Mouse (Mus musculus) heart, embryonic 16.5 days (tissue): ENCODE results near the gene Ercc6l2. TPM values are rescaled to one million over a fixed set of nuclear protein-coding genes. Genes with fewer than 3 reads are reported as not detected.

Source experiments
- ATAC-seq: fragments of 200-750 bp; cut with Nextera tagmentation; replicated peaks from 2 replicates; pipeline ENCODE4 v1.8.0; 2017; ENCODE audit warnings: moderate number of reproducible peaks; ENCODE audit not compliant: insufficient read depth, low FRiP score; ENCODE audit errors: extremely low read depth
- H3K27ac ChIP-seq: fragments of 300-500 bp; sonication (generic); 2 replicates; pipeline ENCODE4 v1.5.1; 2014; ENCODE audit warnings: mild to moderate bottlenecking, low read length, control low read depth, moderate library complexity
- H3K27me3 ChIP-seq: fragments of 300-500 bp; sonication (generic); 2 replicates; pipeline ENCODE4 v1.6.1; 2014; ENCODE audit warnings: low read length, mixed read lengths; ENCODE audit not compliant: control insufficient read depth, insufficient read depth
- H3K36me3 ChIP-seq: fragments of 300-500 bp; sonication (generic); 2 replicates; pipeline ENCODE4 v1.6.1; 2014; ENCODE audit not compliant: control insufficient read depth, insufficient read depth
- H3K4me1 ChIP-seq: fragments of 300-500 bp; sonication (generic); 2 replicates; pipeline ENCODE4 v1.6.1; 2014; ENCODE audit warnings: low read length, mixed read lengths; ENCODE audit not compliant: control insufficient read depth, insufficient read depth
- H3K4me2 ChIP-seq: fragments of 300-500 bp; sonication (generic); 2 replicates; pipeline ENCODE4 v1.6.1; 2014; ENCODE audit warnings: low read depth, mild to moderate bottlenecking, control low read depth, low read length
- H3K4me3 ChIP-seq: fragments of 300-500 bp; sonication (generic); 2 replicates; pipeline ENCODE4 v1.5.1; 2014; ENCODE audit warnings: mild to moderate bottlenecking, control low read depth, low read length
- H3K9ac ChIP-seq: fragments of 300-500 bp; sonication (generic); 2 replicates; pipeline ENCODE4 v1.6.1; 2014; ENCODE audit warnings: low read length, control low read depth
- H3K9me3 ChIP-seq: fragments of 300-500 bp; sonication (generic); replicated peaks from 2 replicates; pipeline ENCODE4 v1.6.1; 2016; ENCODE audit warnings: low read length; ENCODE audit not compliant: control insufficient read depth
- WGBS: fragments of 180-500 bp; shearing (Covaris S2); extraction: QIAGEN DNeasy Blood & Tissue Kit; methylation state at CpG from one replicate; pipeline ENCODE4 v1.1.7; 2014; 5-methylcytosine and 5-hydroxymethylcytosine counted together
- polyA plus RNA-seq: library from polyadenylated mRNA; unstranded; fragments of >200 nt; fragmentation: Nextera tagmentation; extraction: Ambion mirVana; gene quantifications from 2 replicates; pipeline ENCODE4 v1.2.1, GENCODE M21; 2015

Gene Ercc6l2
- polyA plus RNA-seq, 1 experiment from 2014 or later = 11.7 TPM

GRCm38 (mm10) chr13:63799940-63800339 lies 15.1 kb upstream of the Ercc6l2 start:
- no peaks in the 10 kb centered on the region for H3K27me3 ChIP-seq
- H3K9me3 ChIP-seq = no peaks in the 10 kb centered on the region
- no peak overlapping the region for H3K27ac ChIP-seq
- H3K36me3 ChIP-seq = no peaks in the 10 kb centered on the region
- ATAC-seq = no peak
- H3K4me1 ChIP-seq = no peaks in the 10 kb centered on the region
- no peak overlapping the region for H3K4me2 ChIP-seq
- no peak overlapping the region for H3K4me3 ChIP-seq
- H3K9ac ChIP-seq = no peak overlapping the region
- WGBS = 66% methylated on average over 1 of the region's 1 CpGs

- H3K4me2 ChIP-seq = no peak overlapping the region
- H3K27me3 ChIP-seq = no peaks in the 10 kb centered on the region
- 84% methylated on average over 1 of the region's 1 CpGs for WGBS
- no peaks in the 10 kb centered on the region for H3K4me1 ChIP-seq
- H3K9ac ChIP-seq = no peak overlapping the region
- no peak for ATAC-seq
- no peak overlapping the region for H3K4me3 ChIP-seq
- H3K9me3 ChIP-seq = no peaks in the 10 kb centered on the region
- no peaks in the 10 kb centered on the region for H3K36me3 ChIP-seq
- no peak overlapping the region for H3K27ac ChIP-seq
These were observed 13.8 kb upstream of the Ercc6l2 start for GRCm38 (mm10) chr13:63801289-63801688.

GRCm38 (mm10) chr13:63807233-63807632 lies 7.8 kb upstream of the Ercc6l2 start:
- no peaks in the 10 kb centered on the region for H3K36me3 ChIP-seq
- no peak overlapping the region for H3K9ac ChIP-seq
- no peak for ATAC-seq
- no peaks in the 10 kb centered on the region for H3K4me1 ChIP-seq
- H3K9me3 ChIP-seq = no peaks in the 10 kb centered on the region
- no peak overlapping the region for H3K4me2 ChIP-seq
- no peaks in the 10 kb centered on the region for H3K27me3 ChIP-seq
- H3K27ac ChIP-seq = no peak overlapping the region
- no peak overlapping the region for H3K4me3 ChIP-seq
- 72% methylated on average over 1 of the region's 1 CpGs for WGBS

- Histone ChIP-seq H3K4me1 (no peaks in the 10 kb centered on the region), H3K4me3 (no peak overlapping the region), H3K9ac (no peak overlapping the region), H3K27ac (no peak overlapping the region), H3K4me2 (no peak overlapping the region), H3K9me3 (no peaks in the 10 kb centered on the region), H3K36me3 (no peaks in the 10 kb centered on the region), H3K27me3 (no peaks in the 10 kb centered on the region)
- WGBS = 88% methylated on average over 3 of the region's 3 CpGs
- no peak for ATAC-seq
These were observed 7.1 kb upstream of the Ercc6l2 start for GRCm38 (mm10) chr13:63807979-63808378.

GRCm38 (mm10) chr13:63811477-63811876 lies 3.6 kb upstream of the Ercc6l2 start:
- Histone ChIP-seq H3K27ac (no peak overlapping the region), H3K9ac (no peak overlapping the region), H3K4me3 (no peak overlapping the region), H3K36me3 (no peaks in the 10 kb centered on the region), H3K4me2 (no peak overlapping the region), H3K27me3 (no peaks in the 10 kb centered on the region), H3K9me3 (no peaks in the 10 kb centered on the region), H3K4me1 (peaks cover 10% of the 10 kb centered on the region)
- ATAC-seq = no peak

- Histone ChIP-seq H3K27ac (no peak overlapping the region), H3K9ac (peak overlapping the region; percentile 86), H3K27me3 (no peaks in the 10 kb centered on the region), H3K4me1 (peaks cover 10% of the 10 kb centered on the region), H3K4me2 (peak overlapping the region; percentile 94), H3K9me3 (no peaks in the 10 kb centered on the region), H3K36me3 (no peaks in the 10 kb centered on the region), H3K4me3 (peak overlapping the region; percentile 79)
- no peak for ATAC-seq
These were observed 891 bp downstream of the Ercc6l2 start for GRCm38 (mm10) chr13:63815931-63816330.

GRCm38 (mm10) chr13:63845758-63846157 lies 30.7 kb downstream of the Ercc6l2 start:
- Histone ChIP-seq H3K4me3 (no peak overlapping the region), H3K36me3 (peaks cover 14% of the 10 kb centered on the region), H3K27ac (no peak overlapping the region), H3K9ac (no peak overlapping the region), H3K4me1 (no peaks in the 10 kb centered on the region), H3K9me3 (no peaks in the 10 kb centered on the region), H3K27me3 (no peaks in the 10 kb centered on the region), H3K4me2 (no peak overlapping the region)
- no peak for ATAC-seq
- WGBS = 91% methylated on average over 2 of the region's 2 CpGs

GRCm38 (mm10) chr13:63850308-63851011 lies 35.4 kb downstream of the Ercc6l2 start:
- WGBS = 93% methylated on average over 3 of the region's 3 CpGs
- no peak for ATAC-seq

GRCm38 (mm10) chr13:63872585-63873282 lies 57.7 kb downstream of the Ercc6l2 start:
- no peak for ATAC-seq
- 84% methylated on average over 2 of the region's 2 CpGs for WGBS

More at GRCm38 (mm10) chr13:63850308-63851011, 35.4 kb downstream of the Ercc6l2 start:
- Histone ChIP-seq H3K4me3 (no peak overlapping the region), H3K36me3 (peaks cover 5% of the 10 kb centered on the region; the same call in 1 of the 2 replicates), H3K4me1 (no peaks in the 10 kb centered on the region), H3K9ac (no peak overlapping the region), H3K27ac (no peak overlapping the region), H3K27me3 (no peaks in the 10 kb centered on the region), H3K9me3 (no peaks in the 10 kb centered on the region), H3K4me2 (no peak overlapping the region)

More at GRCm38 (mm10) chr13:63872585-63873282, 57.7 kb downstream of the Ercc6l2 start:
- Histone ChIP-seq H3K9ac (no peak overlapping the region), H3K4me3 (no peak overlapping the region), H3K9me3 (no peaks in the 10 kb centered on the region), H3K4me2 (no peak overlapping the region), H3K4me1 (no peaks in the 10 kb centered on the region), H3K27me3 (no peaks in the 10 kb centered on the region), H3K27ac (no peak overlapping the region), H3K36me3 (peaks cover 14% of the 10 kb centered on the region)
